Mouse (Mus musculus) CH12.LX (cell line): ENCODE measurements around the gene Wnt3a. TPM values are rescaled to one million over a fixed set of nuclear protein-coding genes. Genes with fewer than 3 reads are reported as not detected.

Experiments used
- DNase-seq: peaks from one replicate; pipeline ENCODE4 v3.0.0-alpha.2; 2013; ENCODE audit errors: extremely low read depth
- H3K27ac ChIP-seq: 2 replicates; pipeline ENCODE4 v1.5.1; 2012; ENCODE audit warnings: low read depth, mild to moderate bottlenecking, control low read depth, moderate library complexity; ENCODE audit not compliant: insufficient read depth
- H3K27me3 ChIP-seq: replicated peaks from 2 replicates; pipeline ENCODE3; 2012; ENCODE audit warnings: inconsistent platforms
- H3K36me3 ChIP-seq, 2 experiments: replicated peaks in 1 of 2; 2 replicates each; pipeline versions ENCODE3 to v1.6.1; 2012; ENCODE audit warnings: inconsistent platforms in 1 of 2, low read length in 1 of 2, mild to moderate bottlenecking in 1 of 2, mixed read lengths in 1 of 2, moderate library complexity in 1 of 2; ENCODE audit not compliant: control insufficient read depth in 1 of 2, insufficient read depth in 1 of 2
- H3K4me1 ChIP-seq, 2 experiments: 2 replicates each; pipeline ENCODE4 v1.6.1; 2012; ENCODE audit warnings: inconsistent platforms in 1 of 2, moderate library complexity in 1 of 2; ENCODE audit not compliant: insufficient read depth in 2 of 2, control insufficient read depth in 1 of 2
- H3K4me2 ChIP-seq: 2 replicates; pipeline ENCODE4 v1.6.1; 2012; ENCODE audit warnings: low read depth, mild to moderate bottlenecking, control low read depth; ENCODE audit not compliant: poor library complexity, insufficient read depth, severe bottlenecking
- H3K4me3 ChIP-seq, 3 experiments: fragments of 150-350 bp in 1 of 3; sonication (generic) in 1 of 3; replicated peaks in 1 of 3; 2 replicates each; pipeline versions ENCODE3 to v1.5.1; 2011 to 2012; ENCODE audit warnings: low read depth in 2 of 3, low read length in 2 of 3, mild to moderate bottlenecking in 2 of 3, moderate library complexity in 2 of 3, control low read depth in 1 of 3, improper control_type of control experiment in 1 of 3, inconsistent platforms in 1 of 3, mixed read lengths in 1 of 3; ENCODE audit not compliant: poor library complexity in 1 of 3
- H3K79me2 ChIP-seq: replicated peaks from 2 replicates; pipeline ENCODE4 v1.6.1; 2012; ENCODE audit warnings: mild to moderate bottlenecking, moderate library complexity; ENCODE audit not compliant: control insufficient read depth, poor library complexity, insufficient read depth, severe bottlenecking; ENCODE audit errors: extremely low read depth
- H3K9ac ChIP-seq: 2 replicates; pipeline ENCODE4 v1.6.1; 2012; ENCODE audit warnings: low read depth, mild to moderate bottlenecking, control low read depth, moderate library complexity; ENCODE audit not compliant: insufficient read depth
- H3K9me3 ChIP-seq: replicated peaks from 2 replicates; pipeline ENCODE3; 2012; ENCODE audit warnings: low read length, inconsistent platforms, mixed read lengths
- BHLHE40 ChIP-seq: IDR thresholded peaks from 2 replicates; pipeline ENCODE4 v1.6.1; 2011; ENCODE audit warnings: mild to moderate bottlenecking, low read depth, low read length, improper control_type of control experiment
- CHD1 ChIP-seq: IDR thresholded peaks from 2 replicates; pipeline ENCODE4 v1.6.1; 2012; ENCODE audit warnings: low read depth, low read length, improper control_type of control experiment, inconsistent platforms
- CHD2 ChIP-seq: IDR thresholded peaks from 2 replicates; pipeline ENCODE4 v1.6.1; 2011; ENCODE audit warnings: low read length, improper control_type of control experiment
- CTCF ChIP-seq, 2 experiments: IDR thresholded peaks in 1 of 2; conservative IDR thresholded peaks in 1 of 2; 2 replicates each; pipeline ENCODE4 v1.5.1; 2011 to 2012; ENCODE audit warnings: low read depth in 2 of 2, low read length in 2 of 2, improper control_type of control experiment in 1 of 2, inconsistent platforms in 1 of 2, mild to moderate bottlenecking in 1 of 2, moderate library complexity in 1 of 2
- ELF1 ChIP-seq: IDR thresholded peaks from 2 replicates; pipeline ENCODE4 v1.6.1; 2014; ENCODE audit warnings: low read depth, mild to moderate bottlenecking, inconsistent platforms, low read length, improper control_type of control experiment
- ETS1 ChIP-seq: conservative IDR thresholded peaks from 2 replicates; pipeline ENCODE4 v1.6.1; 2012; ENCODE audit warnings: low read depth, mild to moderate bottlenecking, inconsistent platforms, low read length, improper control_type of control experiment, moderate library complexity
- HCFC1 ChIP-seq: IDR thresholded peaks from 2 replicates; pipeline ENCODE4 v1.6.1; 2012; ENCODE audit warnings: low read depth, mild to moderate bottlenecking, inconsistent platforms, low read length, improper control_type of control experiment
- JUN ChIP-seq: IDR thresholded peaks from 2 replicates; pipeline ENCODE4 v1.6.1; 2011; ENCODE audit warnings: low read depth, mild to moderate bottlenecking, low read length, improper control_type of control experiment, moderate library complexity; ENCODE audit not compliant: insufficient read depth
- MAX ChIP-seq: IDR thresholded peaks from 2 replicates; pipeline ENCODE4 v1.6.1; 2011; ENCODE audit warnings: low read length, improper control_type of control experiment
- NRF1 ChIP-seq: IDR thresholded peaks from 2 replicates; pipeline ENCODE4 v1.6.1; 2014; ENCODE audit warnings: low read depth, mild to moderate bottlenecking, inconsistent platforms, low read length, improper control_type of control experiment, moderate library complexity
- PAX5 ChIP-seq: IDR thresholded peaks from 2 replicates; pipeline ENCODE4 v1.6.1; 2012; ENCODE audit warnings: low read length, inconsistent platforms, mixed read lengths
- POLR2AphosphoS2 ChIP-seq: IDR thresholded peaks from 2 replicates; pipeline ENCODE4 v1.6.1; 2011; ENCODE audit warnings: low read depth, low read length, improper control_type of control experiment
- RAD21 ChIP-seq: IDR thresholded peaks from 2 replicates; pipeline ENCODE4 v1.6.1; 2011; ENCODE audit warnings: low read depth, mild to moderate bottlenecking, low read length, improper control_type of control experiment, moderate library complexity
- RCOR1 ChIP-seq: conservative IDR thresholded peaks from 2 replicates; pipeline ENCODE4 v1.6.1; 2012; ENCODE audit warnings: low read depth, mild to moderate bottlenecking, inconsistent platforms, low read length, improper control_type of control experiment
- SMC3 ChIP-seq: IDR thresholded peaks from 2 replicates; pipeline ENCODE4 v1.6.1; 2011; ENCODE audit warnings: low read depth, low read length, improper control_type of control experiment
- TBP ChIP-seq: conservative IDR thresholded peaks from 2 replicates; pipeline ENCODE4 v1.6.1; 2011; ENCODE audit warnings: low read depth, low read length, improper control_type of control experiment
- TCF12 ChIP-seq: IDR thresholded peaks from 2 replicates; pipeline ENCODE4 v1.6.1; 2014; ENCODE audit warnings: low read depth, mild to moderate bottlenecking, inconsistent platforms, low read length, improper control_type of control experiment
- USF1 ChIP-seq: IDR thresholded peaks from 2 replicates; pipeline ENCODE4 v1.6.1; 2014; ENCODE audit warnings: low read depth, mild to moderate bottlenecking, inconsistent platforms, low read length, improper control_type of control experiment
- USF2 ChIP-seq: conservative IDR thresholded peaks from 2 replicates; pipeline ENCODE4 v1.6.1; 2011; ENCODE audit warnings: low read depth, low read length, improper control_type of control experiment
- ZC3H11A ChIP-seq: IDR thresholded peaks from 2 replicates; pipeline ENCODE4 v1.6.1; 2012; ENCODE audit warnings: low read depth, mild to moderate bottlenecking, inconsistent platforms, low read length, improper control_type of control experiment
- ZKSCAN1 ChIP-seq: IDR thresholded peaks from 2 replicates; pipeline ENCODE4 v1.6.1; 2012; ENCODE audit warnings: low read depth, inconsistent platforms, low read length, improper control_type of control experiment, borderline replicate concordance
- ZNF384 ChIP-seq: IDR thresholded peaks from 2 replicates; pipeline ENCODE4 v1.6.1; 2012; ENCODE audit warnings: low read depth, low read length, improper control_type of control experiment, inconsistent platforms
- dilution Hi-C: fragments of 300-500 bp; cut with MboI; formaldehyde crosslinking; loops from 2 replicates; pipeline ENCODE4 v1.14.3; 2020; ENCODE audit warnings: low sequenced_read_pairs; ENCODE audit not compliant: extremely low pct_unique_long_range_greater_than_20kb, extremely low pct_ligation_motif_present
- in situ Hi-C: fragments of 300-500 bp; cut with MboI; formaldehyde crosslinking; loops from 3 replicates; pipeline ENCODE4 v1.14.3; 2019; ENCODE audit warnings: low sequenced_read_pairs, low pct_ligation_motif_present, low pct_unique_long_range_greater_than_20kb, mixed read lengths
- polyA plus RNA-seq: library from polyadenylated mRNA; unstranded; fragments of >175 nt; gene quantifications from 2 replicates; pipeline ENCODE4 v1.2.1, GENCODE M21; 2012; ENCODE audit warnings: low read depth; ENCODE audit not compliant: insufficient read length
- total RNA-seq, 2 experiments: library from RNA; depleted of rRNA; stranded (reverse); fragments of 300-350 nt in 1 of 2; fragments of >200 nt in 1 of 2; gene quantifications; 2 replicates each; pipeline ENCODE4 v1.2.3; 2012 to 2014

Gene Wnt3a
- total and polyA plus RNA-seq, 3 experiments = not detected

- Histone ChIP-seq H3K4me1 (peaks cover 0 to 12% of the 10 kb centered on the region in 2 experiments; a peak in 2 of 4 replicates), H3K9me3 (no peaks in the 10 kb centered on the region), H3K4me2 (0 out of 2 replicates have a peak overlapping the region, but pooled peaks have one; percentile 0), H3K4me3 (no peak overlapping the region), H3K27ac (no peak overlapping the region), H3K79me2 (no peaks in the 10 kb centered on the region), H3K36me3 (no peaks in the 10 kb centered on the region), H3K27me3 (peaks cover 69% of the 10 kb centered on the region), H3K9ac (no peak overlapping the region)
- dilution Hi-C loops (no loop called here), in situ Hi-C loops (no loop called here)
- peak; percentile 39 for DNase-seq
- no peak for TF ChIP-seq PAX5
- TF ChIP-seq JUN = no peak
- peak; percentile 96 for TF ChIP-seq USF1
- no peak for TF ChIP-seq ETS1
- no peak for TF ChIP-seq ELF1
- no peak for TF ChIP-seq ZKSCAN1
- TF ChIP-seq SMC3 = peak; percentile 61
- TF ChIP-seq POLR2AphosphoS2 = no peak
- TF ChIP-seq RAD21 = peak; percentile 76
- no peak for TF ChIP-seq RCOR1
- no peak for TF ChIP-seq ZC3H11A
- TF ChIP-seq CTCF (conservative IDR thresholded peaks at IDR 0.05 in 1 of 2, IDR thresholded peaks at IDR 0.05 in 1 of 2; ENCODE audit: low read depth in 2 of 2, low read length in 2 of 2) = peak in 1 of 2 experiments; percentile 87; a peak in 2 of 4 replicates
- TF ChIP-seq MAX = peak; percentile 88
- TF ChIP-seq NRF1 = 0 out of 2 replicates have a peak, but pooled peaks have one; percentile 13
- TF ChIP-seq HCFC1 = no peak
- no peak for TF ChIP-seq ZNF384
- TF ChIP-seq BHLHE40 = peak; percentile 89
- peak; percentile 95 for TF ChIP-seq USF2
- no peak for TF ChIP-seq TBP
- TF ChIP-seq CHD2 = no peak
- peak; percentile 23; the same call in 1 of the 2 replicates for TF ChIP-seq TCF12
- no peak for TF ChIP-seq CHD1
Measured at GRCm38 (mm10) chr11:59238525-59239427, 51.8 kb downstream of the Wnt3a start.
